Mouse (Mus musculus): ENCODE data around the gene Clmp.

Clmp gene

DNA sequence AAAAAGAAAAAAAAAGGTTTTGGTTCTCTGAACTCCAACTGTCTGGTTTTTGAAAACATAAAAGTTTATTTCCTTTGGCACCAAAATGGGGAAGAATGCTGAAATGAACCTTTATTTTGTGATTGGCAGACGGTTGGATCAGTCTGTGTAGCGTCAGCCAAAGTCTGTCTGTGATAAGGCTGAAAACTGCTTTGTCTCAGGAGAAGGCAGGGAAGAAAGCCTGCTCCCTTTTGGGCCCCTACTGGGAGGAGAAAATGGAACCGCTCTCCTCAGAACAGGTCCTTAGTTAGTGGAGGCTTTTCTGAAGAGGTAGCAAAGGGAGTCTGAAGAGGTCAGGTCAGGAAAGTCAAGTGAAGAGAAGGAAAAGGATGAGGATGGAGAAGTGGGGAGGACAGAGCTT lies 7.3 kb downstream of the Clmp start:
- no peak for DNase-seq

DNA sequence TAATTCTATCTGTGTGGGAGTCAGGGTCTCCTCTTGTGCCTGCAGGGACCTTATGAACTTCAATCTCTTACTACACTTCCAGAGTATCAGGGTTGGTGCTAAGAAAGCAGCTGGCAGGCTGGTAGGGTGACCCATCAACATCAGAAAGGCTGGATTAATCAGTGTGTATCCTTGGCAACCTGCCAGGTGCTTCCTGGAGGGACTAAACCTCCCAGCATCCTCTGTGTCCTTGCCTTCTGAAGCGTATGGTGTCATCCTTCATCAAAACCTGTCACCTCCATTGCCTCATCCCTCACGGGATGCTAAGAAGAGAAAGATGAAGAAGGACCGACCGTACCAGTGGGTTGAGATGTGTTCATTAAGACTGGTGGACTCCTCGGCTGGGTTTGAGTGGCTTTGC lies 8.0 kb downstream of the Clmp start:
- no peak for DNase-seq

DNA sequence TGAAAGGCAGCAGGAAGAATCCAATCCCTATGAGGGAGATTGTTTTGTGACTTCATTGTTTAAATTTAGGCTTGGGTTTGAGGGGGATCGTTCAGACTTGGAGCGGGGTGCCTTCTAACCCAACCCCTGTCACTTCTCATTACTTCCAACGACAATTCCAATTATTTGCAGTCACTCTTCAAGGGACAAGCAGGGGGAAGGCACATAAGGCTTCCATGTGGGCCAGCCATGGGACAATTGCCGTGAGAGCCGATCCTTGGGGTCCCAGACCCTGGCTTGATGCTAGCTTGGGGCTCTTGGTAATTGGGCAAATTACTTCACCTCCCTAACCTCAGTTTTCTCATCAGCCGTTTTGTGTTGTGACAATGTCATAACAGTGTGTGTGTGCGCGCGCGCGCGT lies 8.5 kb downstream of the Clmp start:
- no peak for DNase-seq

DNA sequence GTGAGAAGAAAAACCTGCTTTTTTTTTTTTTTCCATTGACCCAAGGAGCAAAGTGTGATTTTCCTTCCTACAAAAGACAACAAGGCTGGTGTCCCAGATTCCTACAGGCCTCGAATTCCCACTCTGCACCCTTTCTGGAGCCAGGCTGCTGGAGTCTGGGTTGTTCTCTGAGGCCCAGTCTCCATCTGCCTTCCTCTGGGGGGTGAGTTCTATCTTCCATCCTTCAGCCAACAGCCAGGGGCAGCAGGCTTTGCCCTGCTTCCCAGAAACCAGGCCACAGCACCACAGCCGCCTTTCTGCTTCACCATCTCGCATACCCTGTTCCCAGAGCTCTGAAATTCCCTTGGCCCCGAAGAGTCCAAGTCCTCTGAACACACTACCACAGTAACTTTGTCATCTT lies 10.3 kb downstream of the Clmp start:
- no peak for DNase-seq

DNA sequence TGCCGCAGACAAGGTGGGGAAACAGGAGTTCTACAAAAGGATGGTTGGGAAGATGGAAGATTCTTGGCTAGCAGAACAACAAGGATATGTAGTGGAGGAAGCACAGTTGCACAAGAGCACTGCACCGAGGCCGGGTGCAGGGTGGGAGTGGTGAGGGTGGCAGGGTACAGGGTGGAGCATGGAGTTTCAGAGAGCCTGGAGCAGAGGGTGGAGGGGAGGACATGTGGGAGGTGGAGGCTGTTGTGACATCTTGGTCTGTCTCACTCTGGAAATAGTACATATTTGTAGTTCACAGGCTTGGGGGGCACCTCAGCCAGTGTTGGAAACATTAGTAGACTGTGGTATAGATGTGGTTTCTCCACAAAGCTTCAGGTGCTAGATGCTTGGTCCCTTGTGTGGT lies 13.4 kb downstream of the Clmp start:
- DNase-seq, result no peak

GRCm38 (mm10) chr9:40700253-40700652 lies 14.5 kb downstream of the Clmp start:
- DNase-seq, result no peak

- no peak for DNase-seq
Measured at GRCm38 (mm10) chr9:40704364-40705276, 18.9 kb downstream of the Clmp start.

DNA sequence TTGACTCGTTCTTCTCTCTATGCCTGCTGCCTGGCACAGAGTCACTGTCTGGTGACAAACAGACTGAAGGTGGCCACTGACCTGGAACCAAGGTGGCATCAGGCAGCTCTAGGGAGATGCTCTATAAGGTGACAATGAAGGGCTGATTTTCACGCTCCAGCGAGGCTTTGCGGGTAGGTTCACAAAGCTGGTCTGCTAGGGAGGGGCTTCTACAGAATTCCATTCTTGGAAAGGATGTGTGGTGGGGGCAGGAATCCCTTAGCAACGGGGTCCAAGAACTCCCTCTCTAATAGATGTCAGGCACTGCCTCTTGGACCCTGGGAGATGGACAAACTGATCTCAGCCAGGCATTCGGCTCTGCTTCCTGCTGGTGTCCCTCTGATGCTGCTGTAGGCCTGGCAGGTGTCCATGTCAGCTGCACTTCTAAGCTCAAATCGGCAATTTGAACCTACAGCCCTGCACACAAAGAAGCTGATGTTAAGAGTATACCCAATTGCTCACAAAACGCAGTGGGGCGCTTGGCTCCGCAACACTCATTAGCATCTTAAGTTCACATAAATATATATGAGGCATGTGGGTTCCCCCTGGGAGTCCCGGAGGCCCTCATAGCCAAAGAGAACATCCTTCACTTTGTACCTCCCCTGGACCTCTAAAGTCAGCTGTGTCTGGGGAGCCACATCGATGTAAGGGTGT lies 22.8 kb downstream of the Clmp start:
- DNase-seq, result no peak

- DNase-seq, result no peak
Measured at GRCm38 (mm10) chr9:40709141-40709537, 23.4 kb downstream of the Clmp start.

- no peak for DNase-seq
Measured at GRCm38 (mm10) chr9:40709587-40709986, 23.8 kb downstream of the Clmp start.

GRCm38 (mm10) chr9:40709991-40710390 lies 24.2 kb downstream of the Clmp start:
- DNase-seq, result no peak

DNA sequence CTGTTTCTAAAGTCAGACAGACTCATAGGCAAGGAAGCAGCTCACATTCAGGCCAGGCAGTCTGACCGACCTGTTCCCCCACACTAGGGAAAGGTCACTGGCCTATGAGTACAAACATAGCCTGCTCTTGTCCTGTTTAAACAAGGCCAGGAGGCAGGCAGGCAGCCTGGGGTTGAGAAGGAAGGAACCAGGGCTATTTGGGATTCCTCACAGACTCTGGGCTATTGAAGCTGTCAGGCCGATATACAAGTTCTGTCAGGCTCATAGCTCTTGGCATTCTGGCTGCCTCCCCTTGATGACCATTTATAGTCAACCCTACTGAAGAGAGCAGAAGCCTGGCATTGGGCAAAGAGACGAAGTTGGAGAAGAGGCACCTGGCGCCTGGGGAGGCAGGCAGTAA lies 25.9 kb downstream of the Clmp start:
- DNase-seq, result no peak

GRCm38 (mm10) chr9:40717182-40717874 lies 31.6 kb downstream of the Clmp start:
- DNase-seq, result peak; percentile 61

- DNase-seq, result no peak
Measured at GRCm38 (mm10) chr9:40717875-40718185, 32.1 kb downstream of the Clmp start.

- DNase-seq, result no peak
Measured at GRCm38 (mm10) chr9:40720881-40721280, 35.1 kb downstream of the Clmp start.

DNA sequence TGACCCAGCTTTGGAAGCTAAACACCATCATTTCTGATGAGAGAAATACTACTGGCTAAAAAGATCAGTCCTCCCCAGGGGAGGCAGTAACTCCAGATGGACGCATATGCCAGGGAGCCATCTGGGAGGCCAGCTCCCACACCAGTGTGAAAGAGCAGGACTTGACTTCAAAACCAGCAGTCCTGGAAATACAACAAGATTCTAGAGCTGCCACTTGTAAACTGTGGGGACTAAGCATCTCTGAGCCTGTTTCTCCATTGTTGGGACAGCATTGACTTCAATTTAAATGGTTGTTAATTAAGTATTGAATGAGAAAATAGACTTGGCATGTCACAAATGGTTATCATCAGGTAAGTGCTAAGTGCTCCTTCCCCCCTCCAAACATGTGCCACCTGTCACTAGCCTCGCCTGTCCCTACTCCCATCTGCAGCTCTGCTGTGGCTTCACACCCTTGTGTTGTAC lies 37.6 kb downstream of the Clmp start:
- peak; percentile 87 for DNase-seq

- no peak for DNase-seq
Measured at GRCm38 (mm10) chr9:40724978-40725377, 39.2 kb downstream of the Clmp start.

DNA sequence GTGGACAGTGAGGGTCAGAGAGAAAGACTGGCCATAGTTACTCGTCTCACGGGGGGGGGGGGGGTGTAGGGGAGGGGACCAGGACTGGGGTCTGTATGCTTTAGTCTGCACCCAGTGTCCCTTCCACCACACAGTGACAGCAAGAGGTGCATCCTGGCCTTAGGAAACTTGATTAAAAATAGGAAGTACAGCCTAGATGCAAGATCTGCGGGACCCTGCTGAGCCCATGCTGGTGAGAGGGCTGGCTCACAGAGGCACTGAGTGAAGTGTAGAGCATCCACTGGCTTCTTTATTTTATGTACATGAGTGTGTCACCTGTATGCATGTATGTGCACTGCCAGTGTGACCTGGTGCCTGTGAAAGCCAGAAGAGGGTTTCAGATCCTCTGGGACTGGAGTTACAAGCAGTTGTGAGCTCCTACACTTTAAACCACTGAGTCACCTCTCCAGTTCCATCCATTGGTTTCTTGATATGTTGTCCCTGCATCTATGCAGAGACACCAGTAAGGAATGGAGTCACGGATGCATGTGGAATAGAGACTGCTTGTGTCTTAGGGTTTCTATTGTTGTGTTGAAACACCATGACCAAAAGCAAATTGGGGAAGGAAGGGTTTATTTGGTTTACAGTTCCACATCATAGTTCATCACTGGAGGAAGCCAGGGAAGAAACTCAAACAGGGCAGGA lies 41.5 kb downstream of the Clmp start:
- no peak for DNase-seq

- DNase-seq, result no peak
Measured at GRCm38 (mm10) chr9:40727824-40728495, 42.2 kb downstream of the Clmp start.

- no peak for DNase-seq
Measured at GRCm38 (mm10) chr9:40730302-40730700, 44.5 kb downstream of the Clmp start.

GRCm38 (mm10) chr9:40730701-40731590 lies 45.2 kb downstream of the Clmp start:
- DNase-seq, result peak; percentile 86

Data from cerebellum, adult 9-10 months (tissue).